Mouse (Mus musculus): ENCODE results near the gene Vegfb.

- TF ChIP-seq CHD2 (IDR thresholded peaks at IDR 0.05; ENCODE audit: low read depth, low read length): no peak
- TF ChIP-seq MAFK (IDR thresholded peaks at IDR 0.05; ENCODE audit: insufficient read depth, low read depth, low read length): no peak
Measured at GRCm38 (mm10) chr19:6942249-6942691, 45.2 kb downstream of the Vegfb start, which contains the start of gene Gpr137.
